Mouse (Mus musculus) lung, postnatal 14 days (tissue): ENCODE data around the gene Atxn7l1.
A peak's percentile ranks its signal among the peaks of the same experiment; 100 is the strongest.

Experiments used
- DNase-seq: peaks from one replicate; pipeline ENCODE4 v3.0.0; 2021

Gene Atxn7l1

GRCm38 (mm10) chr12:33236344-33237049 is 89.0 kb downstream of the Atxn7l1 start:
- peak; percentile 24 for DNase-seq

- DNase-seq: no peak
Measured at GRCm38 (mm10) chr12:33237108-33237507, 89.6 kb downstream of the Atxn7l1 start.

- DNase-seq: no peak
Measured at GRCm38 (mm10) chr12:33242679-33243078, 95.2 kb downstream of the Atxn7l1 start.

DNA sequence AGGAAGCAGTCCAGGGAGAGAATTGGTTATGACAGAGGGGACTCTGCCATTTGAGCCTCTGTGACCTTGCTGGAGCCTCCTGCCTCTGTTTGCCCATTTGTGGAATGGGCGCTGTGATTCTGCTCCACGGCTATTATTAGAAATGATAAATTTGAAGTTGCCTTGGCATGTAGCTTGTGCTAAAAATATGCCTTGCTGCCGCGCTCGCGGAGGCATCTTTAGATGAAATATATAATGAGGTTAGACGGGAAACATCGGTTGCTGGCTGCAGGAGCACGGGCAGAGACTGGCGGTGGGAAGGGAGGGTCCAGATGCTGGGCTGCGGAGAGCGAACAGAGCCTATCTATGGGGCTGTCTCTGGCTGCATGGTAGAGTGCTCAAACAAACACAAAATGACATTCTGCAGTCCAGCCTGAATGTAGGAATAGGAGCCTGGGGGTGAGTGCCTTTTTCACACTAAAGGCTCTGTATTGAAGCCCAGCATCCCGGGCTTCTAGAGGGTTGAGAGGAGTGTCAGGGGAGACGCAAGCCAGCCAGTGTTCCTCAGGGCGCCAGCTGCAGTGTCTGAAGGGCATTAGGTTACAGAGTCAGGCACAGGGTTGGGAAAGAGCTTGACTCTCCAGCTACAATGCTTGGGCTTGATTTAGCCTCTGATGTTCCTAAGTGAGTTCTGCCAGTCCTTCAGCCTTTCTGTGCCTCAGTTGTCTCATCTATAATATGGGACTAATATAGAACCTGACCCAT is 96.8 kb downstream of the Atxn7l1 start:
- no peak for DNase-seq

GRCm38 (mm10) chr12:33245455-33245854 is 98.0 kb downstream of the Atxn7l1 start:
- peak; percentile 53 for DNase-seq

GRCm38 (mm10) chr12:33246878-33247277 is 99.4 kb downstream of the Atxn7l1 start:
- no peak for DNase-seq

DNA sequence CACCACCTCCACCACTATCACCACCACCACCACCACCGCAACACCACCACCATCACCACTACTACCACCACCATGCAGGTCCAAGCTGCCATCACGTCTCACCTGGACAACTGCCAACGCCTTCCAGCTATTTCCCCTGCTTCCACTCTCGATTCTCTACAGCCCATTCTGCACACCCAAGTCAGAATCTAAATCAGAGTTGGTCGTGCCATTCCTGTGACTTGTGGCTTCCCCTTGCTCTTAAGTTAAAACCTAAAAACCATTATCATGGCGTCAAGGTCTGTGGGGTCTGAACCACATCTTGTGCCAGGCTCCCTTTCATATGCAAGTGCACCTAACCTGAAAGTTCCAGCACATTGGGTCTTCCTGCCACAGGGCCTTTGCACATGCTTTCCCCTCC is 102.7 kb downstream of the Atxn7l1 start:
- no peak for DNase-seq

GRCm38 (mm10) chr12:33251399-33251798 is 103.9 kb downstream of the Atxn7l1 start:
- no peak for DNase-seq

DNA sequence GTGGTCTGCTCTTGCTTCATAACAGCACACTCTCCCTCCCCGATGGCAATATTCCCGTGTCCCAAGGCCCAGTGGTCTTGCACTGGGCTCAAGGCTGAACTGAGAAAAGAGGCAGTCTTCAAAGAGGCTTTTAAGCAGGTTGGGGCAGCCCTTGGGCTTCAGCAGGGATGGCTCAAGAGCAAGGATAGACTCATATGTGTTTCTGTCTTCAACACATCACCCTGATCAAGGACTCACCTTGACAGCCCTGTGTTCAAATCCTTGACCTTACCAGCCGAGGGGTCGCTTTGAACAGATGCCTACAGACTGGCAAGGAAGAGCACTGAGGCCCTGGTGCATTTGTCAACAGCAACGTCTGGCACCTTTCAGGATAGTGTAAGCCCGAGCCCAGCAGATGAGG is 105.1 kb downstream of the Atxn7l1 start:
- DNase-seq: no peak

- DNase-seq: no peak
Measured at GRCm38 (mm10) chr12:33253206-33253605, 105.7 kb downstream of the Atxn7l1 start.

GRCm38 (mm10) chr12:33255256-33255655 is 107.8 kb downstream of the Atxn7l1 start:
- DNase-seq: no peak

DNA sequence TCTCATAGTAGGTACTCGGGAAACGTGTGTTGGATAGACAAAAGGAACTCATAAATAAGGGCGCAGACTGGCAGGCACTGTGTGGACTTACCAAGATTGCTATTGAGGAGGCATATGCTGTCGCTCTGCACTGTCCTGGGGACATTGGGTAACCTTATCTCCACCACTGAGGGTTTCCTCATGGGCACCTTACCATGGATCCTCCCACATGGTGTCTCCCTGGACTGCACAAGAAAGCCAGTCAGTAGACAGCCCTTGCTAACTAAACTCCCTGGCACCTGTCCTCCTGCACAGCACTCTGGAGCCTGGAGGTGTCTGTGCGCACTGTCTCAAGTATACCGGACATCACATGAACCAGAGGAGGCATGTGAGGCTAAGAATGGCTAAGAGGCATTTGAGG is 108.9 kb downstream of the Atxn7l1 start:
- no peak for DNase-seq

DNA sequence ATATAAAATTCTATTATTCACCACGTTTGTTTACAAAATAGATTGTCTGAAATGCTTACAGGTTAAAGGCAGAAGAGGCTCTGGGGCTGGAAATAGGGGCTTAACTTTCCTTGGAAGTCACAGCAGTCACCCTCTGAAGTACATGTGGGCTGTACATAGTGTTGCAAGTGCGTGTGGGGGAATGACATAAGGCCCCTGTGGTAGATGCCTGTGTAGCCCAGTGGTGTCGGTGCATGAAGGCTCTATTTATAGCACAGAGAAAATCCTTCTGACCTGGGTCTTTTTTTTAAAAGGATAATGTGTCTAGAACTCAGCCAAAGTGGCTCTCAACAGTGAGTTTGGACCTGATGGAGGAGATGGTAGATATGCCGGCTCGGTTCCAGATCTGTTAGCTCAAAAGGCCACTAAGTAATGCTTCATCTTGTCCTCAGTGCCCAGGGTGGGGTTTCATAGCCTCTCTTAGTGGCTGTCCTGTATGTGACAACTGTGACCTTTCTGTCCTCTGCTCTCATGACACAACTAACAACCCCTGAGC is 111.6 kb downstream of the Atxn7l1 start:
- no peak for DNase-seq

DNA sequence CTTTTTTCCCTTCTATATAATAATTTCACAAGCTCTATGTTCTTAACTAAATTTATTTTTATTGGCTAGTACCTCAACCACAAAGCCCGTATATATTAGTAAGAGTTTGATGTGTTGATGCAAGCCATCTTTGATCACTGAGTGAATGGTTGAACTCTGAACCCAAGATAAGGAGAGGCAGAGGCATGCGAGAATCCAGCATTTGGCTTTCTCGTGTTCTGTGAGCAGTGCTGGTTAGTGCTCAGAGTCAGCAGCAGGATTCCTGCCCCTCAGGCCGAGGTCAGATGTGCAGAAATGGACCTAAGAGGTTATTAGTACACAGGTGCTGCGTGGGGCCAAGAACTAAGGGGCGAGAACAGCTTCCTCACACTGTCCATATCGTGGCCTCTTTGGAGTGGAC is 113.1 kb downstream of the Atxn7l1 start:
- DNase-seq: no peak

GRCm38 (mm10) chr12:33265877-33266276 is 118.4 kb downstream of the Atxn7l1 start:
- no peak for DNase-seq

DNA sequence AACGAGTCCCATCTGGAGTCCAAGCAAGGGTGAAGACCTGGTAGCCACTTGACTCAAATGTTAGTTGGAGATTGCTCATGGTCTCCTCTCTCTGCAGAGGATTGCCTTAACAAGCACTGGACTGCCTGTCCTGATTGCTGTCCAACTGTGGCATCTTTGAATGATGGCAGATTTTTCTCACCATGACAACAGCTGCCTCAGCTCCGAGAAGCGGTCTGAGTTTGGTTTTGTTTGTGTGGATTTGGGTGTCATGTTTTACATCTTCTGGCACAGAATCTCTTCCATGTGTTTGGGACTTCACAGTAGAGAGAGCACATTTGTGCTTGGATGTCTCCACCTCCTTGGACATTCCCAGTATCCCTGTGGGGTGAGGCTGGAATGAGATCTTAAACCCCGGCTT is 120.5 kb downstream of the Atxn7l1 start:
- DNase-seq: no peak

GRCm38 (mm10) chr12:33269743-33270142 is 122.2 kb downstream of the Atxn7l1 start:
- peak; percentile 68 for DNase-seq

DNA sequence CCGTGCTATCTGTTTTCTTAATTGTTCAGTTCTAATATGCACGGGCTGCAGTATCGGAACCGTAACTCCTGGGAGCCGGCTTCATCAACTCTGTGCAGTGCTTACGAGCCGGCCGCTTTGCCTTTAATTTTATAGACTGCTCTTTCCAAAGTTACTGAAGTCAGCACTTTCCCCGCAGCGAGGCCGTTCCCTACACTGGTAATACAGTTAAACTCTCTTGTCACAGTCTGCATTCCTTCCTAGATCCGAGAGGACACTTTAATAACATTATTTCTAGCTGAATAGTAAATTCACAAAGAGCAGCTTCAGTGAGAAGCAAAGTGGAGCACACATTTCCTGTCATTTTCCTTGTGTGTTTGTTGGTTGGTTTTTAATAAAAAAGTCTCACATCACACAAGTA is 124.4 kb downstream of the Atxn7l1 start:
- no peak for DNase-seq

GRCm38 (mm10) chr12:33272441-33272840 is 124.9 kb downstream of the Atxn7l1 start:
- DNase-seq: no peak

GRCm38 (mm10) chr12:33273147-33273546 is 125.7 kb downstream of the Atxn7l1 start:
- DNase-seq: no peak

DNA sequence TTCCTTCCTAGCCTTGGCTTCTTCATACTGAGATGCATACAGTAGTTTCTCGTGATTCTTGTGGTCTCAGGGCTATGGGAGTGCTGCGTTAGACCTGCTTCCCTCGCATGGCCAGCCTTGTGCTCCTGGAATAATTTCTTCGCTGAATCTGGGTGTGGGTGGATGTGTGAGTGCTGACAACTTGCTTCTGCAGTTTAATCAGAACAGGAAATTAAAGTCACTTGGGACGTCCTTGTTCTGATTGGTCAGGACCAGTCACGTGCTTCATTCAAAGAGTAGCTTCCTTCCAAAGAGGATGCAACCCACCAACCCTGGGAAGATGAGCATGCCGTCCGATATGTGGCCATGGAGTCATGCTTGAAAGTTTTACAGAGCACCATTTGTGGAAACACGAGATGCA is 126.2 kb downstream of the Atxn7l1 start:
- DNase-seq: no peak

GRCm38 (mm10) chr12:33276028-33276427 is 128.5 kb downstream of the Atxn7l1 start:
- no peak for DNase-seq

DNA sequence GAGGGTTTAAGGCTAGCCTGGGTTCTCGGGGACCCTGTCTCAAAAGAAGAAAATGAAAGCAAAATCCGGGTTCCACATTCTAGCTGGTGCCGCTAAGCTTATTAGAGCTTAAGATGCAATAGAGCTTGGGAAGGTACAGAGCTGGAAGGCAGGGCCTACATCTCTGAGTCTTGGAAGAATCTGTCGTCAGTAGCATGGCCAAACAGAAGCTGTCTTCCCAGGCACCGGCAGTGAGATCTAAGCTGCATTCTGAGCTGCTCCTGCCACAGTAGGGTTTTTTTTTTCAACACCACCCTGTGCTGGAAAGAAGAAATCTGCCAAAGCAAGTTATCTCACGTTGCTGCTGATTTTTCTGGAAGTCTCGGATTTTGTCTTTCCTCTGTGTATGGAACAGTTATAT is 129.9 kb downstream of the Atxn7l1 start:
- no peak for DNase-seq

DNA sequence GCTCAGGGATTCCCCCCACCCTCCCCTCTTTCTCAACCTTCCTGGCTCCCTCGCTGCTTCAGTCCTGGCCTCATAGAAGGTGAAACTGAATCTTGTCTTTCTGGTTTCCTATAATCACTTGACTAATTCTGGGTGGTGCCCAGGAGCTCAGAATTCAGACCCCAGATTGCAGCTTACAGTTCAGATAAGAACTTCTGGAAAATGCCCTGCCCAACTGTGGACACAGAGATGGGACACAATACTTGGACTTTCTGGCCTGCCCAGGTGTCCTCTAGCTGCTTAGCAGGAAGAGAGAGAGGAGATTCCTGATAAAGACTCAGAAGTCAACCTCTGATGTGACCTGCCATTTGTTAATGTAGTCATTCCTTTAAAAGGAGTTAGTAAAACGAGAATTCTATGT is 131.7 kb downstream of the Atxn7l1 start:
- no peak for DNase-seq
